Mouse (Mus musculus) bone marrow, adult 2 months (tissue): ENCODE results near the gene Vegfa. TPM values are rescaled to one million over a fixed set of nuclear protein-coding genes. Genes with fewer than 3 reads are reported as not detected.

Experiments
- H3K27ac ChIP-seq: fragments of 200-500 bp; 2 replicates; pipeline ENCODE4 v1.5.1; 2012; ENCODE audit warnings: low read depth, mild to moderate bottlenecking, control low read depth, inconsistent platforms, low read length; ENCODE audit not compliant: control insufficient read depth, poor library complexity, insufficient read depth
- H3K4me1 ChIP-seq: fragments of 200-500 bp; 2 replicates; pipeline ENCODE4 v1.6.1; 2011; ENCODE audit warnings: low read length; ENCODE audit not compliant: control insufficient read depth, insufficient read depth
- H3K4me3 ChIP-seq: fragments of 200-500 bp; replicated peaks from 2 replicates; pipeline ENCODE3; 2011; ENCODE audit warnings: mild to moderate bottlenecking, low read depth, low read length, control low read depth; ENCODE audit not compliant: control insufficient read depth
- CTCF ChIP-seq: fragments of 200-500 bp; IDR thresholded peaks from 2 replicates; pipeline ENCODE4 v1.5.1; 2011; ENCODE audit warnings: low read length, control low read depth; ENCODE audit not compliant: control insufficient read depth, insufficient read depth
- POLR2A ChIP-seq: fragments of 200-500 bp; IDR thresholded peaks from 2 replicates; pipeline ENCODE4 v1.6.1; 2011; ENCODE audit warnings: low read depth, mild to moderate bottlenecking, control low read depth, low read length, borderline replicate concordance; ENCODE audit not compliant: control insufficient read depth
- WGBS: fragments of 180-500 bp; shearing (Covaris S2); methylation state at CpG from one replicate; pipeline ENCODE4 v1.1.7; 2018; 5-methylcytosine and 5-hydroxymethylcytosine counted together
- polyA plus RNA-seq: library from polyadenylated mRNA; stranded (reverse); fragments of >200 nt; gene quantifications from 2 replicates; pipeline ENCODE4 v1.2.4, GENCODE M21; 2011; ENCODE audit warnings: low replicate concordance; ENCODE audit not compliant: missing spikeins, insufficient read depth, insufficient read length

Gene Vegfa
- polyA plus RNA-seq, 1 experiment = 18.8 TPM

DNA sequence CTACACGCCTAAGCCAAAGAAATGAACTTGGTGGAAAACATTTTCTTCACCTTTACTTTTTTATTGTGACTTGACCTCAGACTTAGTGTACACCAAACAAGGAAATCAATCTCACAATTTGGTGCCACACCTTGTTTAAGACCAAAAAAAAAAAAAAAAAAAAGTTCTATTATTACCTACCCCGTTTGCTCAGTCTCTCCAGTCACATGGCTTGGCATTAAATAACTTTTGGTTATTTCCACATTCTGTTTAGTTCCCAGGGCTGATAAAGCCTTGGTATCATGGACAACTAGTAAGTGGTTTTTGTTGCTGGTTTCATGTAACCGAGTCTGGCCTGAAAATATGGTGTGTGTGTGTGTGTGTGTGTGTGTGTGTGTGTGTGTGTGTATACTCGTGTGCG lies 12.8 kb upstream of the Vegfa start:
- Histone ChIP-seq H3K27ac (no peak overlapping the region), H3K4me3 (no peak overlapping the region), H3K4me1 (peaks cover 5% of the 10 kb centered on the region)
- TF ChIP-seq CTCF = no peak
- WGBS = 39% methylated on average over 5 of the region's 5 CpGs

DNA sequence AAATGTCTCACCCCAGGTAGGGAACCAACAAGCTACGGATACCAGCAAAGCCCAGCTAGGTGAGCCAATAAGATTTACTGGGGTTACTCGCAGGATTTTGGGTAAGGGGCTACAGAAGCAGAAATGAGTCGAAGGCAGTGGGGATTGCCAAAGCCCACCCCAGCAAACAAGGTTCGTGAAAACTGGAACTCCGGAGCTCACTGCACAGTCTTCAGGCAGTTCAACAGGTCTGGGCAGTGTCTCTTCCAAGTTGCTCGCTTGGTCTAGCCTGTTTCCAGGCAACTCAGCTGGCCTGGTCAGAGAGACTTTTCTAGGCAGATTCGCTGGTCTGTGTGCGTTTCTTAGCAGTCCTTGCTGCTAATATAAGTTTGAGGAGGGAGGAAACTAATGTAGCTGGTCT lies 10.0 kb upstream of the Vegfa start:
- WGBS = 83% methylated on average over 8 of the region's 8 CpGs
- Histone ChIP-seq H3K4me3 (no peak overlapping the region), H3K27ac (no peak overlapping the region), H3K4me1 (peaks cover 5% of the 10 kb centered on the region)
- TF ChIP-seq CTCF = no peak
- TF ChIP-seq POLR2A = no peak

DNA sequence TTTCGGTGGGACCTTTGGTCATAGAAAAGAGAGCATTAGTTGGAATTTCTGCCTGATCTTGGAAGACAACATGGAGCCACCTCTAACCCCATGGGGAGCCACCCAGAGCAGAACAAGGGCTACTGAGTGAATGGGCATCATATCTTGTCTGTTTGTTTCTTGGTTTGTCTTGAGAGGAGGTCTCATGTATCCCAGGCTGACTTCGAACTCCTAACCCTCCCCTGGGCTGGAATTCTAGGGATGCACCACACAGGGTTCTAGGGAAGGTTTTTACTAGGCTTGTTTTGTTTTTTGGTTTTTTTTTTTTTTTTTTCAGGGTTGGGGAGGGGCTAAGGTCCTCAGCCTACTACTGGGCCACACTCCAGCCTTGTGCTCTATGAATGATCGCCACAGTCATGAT lies 9.5 kb upstream of the Vegfa start:
- Histone ChIP-seq H3K27ac (no peak overlapping the region), H3K4me1 (peaks cover 5% of the 10 kb centered on the region), H3K4me3 (no peak overlapping the region)
- WGBS = 57% methylated on average over 3 of the region's 3 CpGs
- TF ChIP-seq POLR2A (no peak), CTCF (no peak)

DNA sequence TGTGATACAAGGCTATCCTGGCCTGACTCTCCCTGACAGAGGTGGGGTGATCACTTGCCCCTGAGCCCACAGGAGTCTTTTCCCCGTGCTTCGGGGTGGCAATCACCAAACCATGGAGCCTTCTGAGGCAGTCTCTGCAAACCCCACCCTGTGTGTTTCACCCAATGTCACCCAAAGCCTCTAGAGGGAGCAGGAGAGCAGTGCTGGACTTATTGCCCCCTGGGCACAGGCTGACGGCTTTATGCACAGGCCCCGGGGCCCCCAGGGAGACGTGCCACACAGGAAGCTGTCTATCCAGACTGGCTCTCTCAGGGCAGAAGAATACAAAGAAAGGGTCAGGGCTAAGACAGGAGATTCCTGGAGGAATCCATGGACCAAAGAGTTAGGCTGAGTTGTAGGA lies 9.1 kb upstream of the Vegfa start:
- TF ChIP-seq POLR2A = no peak
- TF ChIP-seq CTCF = peak; percentile 70
- WGBS = 10% methylated on average over 5 of the region's 5 CpGs
- no peak overlapping the region for H3K4me3 ChIP-seq
- no peak overlapping the region for H3K27ac ChIP-seq
- H3K4me1 ChIP-seq = peaks cover 5% of the 10 kb centered on the region

DNA sequence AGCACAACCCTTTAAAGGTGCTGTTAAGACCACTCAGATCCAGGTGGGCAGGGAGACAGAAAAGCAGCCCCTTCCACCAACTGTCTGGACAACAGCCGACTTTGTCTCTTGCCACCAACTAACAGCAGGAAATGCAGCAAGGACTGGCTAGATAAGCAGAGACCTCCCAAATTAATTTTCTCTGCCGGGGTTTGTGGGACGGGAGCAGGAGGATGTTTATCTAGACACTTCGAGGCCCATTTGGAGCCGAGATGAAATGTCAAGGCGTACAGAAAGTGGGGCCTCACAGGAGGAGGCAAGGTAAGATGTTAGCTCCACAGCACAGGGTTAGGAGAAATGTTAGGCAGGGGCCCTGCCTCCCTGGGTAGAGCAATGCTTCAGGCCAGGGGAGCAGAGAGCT lies 8.4 kb upstream of the Vegfa start:
- Histone ChIP-seq H3K27ac (no peak overlapping the region), H3K4me3 (no peak overlapping the region), H3K4me1 (peaks cover 4% of the 10 kb centered on the region)
- TF ChIP-seq CTCF (no peak), POLR2A (no peak)
- 30% methylated on average over 6 of the region's 6 CpGs for WGBS

DNA sequence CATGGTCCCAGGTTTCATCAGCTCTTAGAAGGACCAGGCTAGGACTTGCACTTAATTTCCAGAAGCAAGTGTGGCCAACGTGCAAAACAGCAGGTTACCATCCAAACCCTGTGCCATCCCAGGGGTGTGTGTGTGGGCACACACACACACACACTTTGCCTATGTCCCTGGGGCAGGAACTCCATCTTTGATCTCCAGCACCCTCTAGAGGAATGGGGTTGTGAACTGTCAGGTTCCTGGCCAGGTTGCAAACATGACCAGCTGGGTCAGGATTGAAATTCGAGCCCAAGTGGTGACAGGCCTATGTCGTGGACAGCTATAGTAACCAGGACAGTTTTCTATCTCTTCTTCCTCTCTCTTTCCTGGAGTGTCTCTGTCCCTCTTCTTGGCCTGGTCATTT lies 6.7 kb upstream of the Vegfa start:
- no peak overlapping the region for H3K27ac ChIP-seq
- TF ChIP-seq POLR2A (no peak), CTCF (no peak; the same call in 1 of the 2 replicates)
- H3K4me3 ChIP-seq = no peak overlapping the region
- 42% methylated on average over 3 of the region's 3 CpGs for WGBS
- no peaks in the 10 kb centered on the region; the same call in 1 of the 2 replicates for H3K4me1 ChIP-seq

DNA sequence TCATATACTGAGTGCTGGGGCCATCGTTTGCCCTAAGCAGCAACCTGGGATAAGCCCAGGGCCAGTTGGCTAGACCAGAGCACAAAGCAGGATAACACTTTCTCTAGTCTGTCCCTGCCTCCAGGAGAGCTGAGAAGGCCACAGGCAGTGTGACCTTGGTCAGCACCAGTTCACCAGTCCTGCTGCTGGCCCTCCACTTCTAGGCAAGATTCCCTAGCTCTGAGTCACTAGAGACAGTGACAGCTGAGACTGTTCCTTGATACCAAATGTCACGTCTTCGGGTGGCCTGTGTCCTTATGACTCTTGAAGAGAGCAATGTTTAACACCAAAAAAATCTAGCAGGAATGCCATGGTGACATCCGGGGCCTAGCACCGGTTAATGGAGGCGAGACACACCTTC lies 4.2 kb upstream of the Vegfa start:
- H3K4me1 ChIP-seq = no peaks in the 10 kb centered on the region; the same call in 1 of the 2 replicates
- WGBS = 62% methylated on average over 6 of the region's 6 CpGs

DNA sequence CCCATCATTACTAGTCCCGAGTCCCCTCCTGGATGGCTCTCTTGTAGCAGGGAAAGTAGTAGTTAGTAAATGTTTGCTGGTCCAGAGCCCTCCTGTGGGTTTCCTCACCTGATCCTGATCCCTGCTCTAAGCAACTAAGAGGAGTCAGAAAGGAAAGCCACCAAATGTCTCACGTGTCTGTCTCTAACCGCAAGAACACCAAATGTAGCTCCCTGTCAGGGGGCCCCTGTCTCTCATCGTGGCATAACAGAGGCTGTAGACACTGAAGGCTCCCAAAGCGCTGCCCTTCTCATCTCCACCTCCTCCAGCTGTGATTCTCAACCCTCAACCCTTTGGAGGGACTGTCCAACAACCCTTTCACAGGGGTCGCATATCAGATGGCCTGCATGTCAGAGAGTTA lies 1.9 kb upstream of the Vegfa start:
- Histone ChIP-seq H3K4me1 (no peaks in the 10 kb centered on the region; the same call in 1 of the 2 replicates), H3K4me3 (no peak overlapping the region), H3K27ac (no peak overlapping the region)
- no peak for TF ChIP-seq CTCF
- TF ChIP-seq POLR2A = no peak
- WGBS = 28% methylated on average over 6 of the region's 6 CpGs

More for the DNA sequence above, 4.2 kb upstream of the Vegfa start:
- TF ChIP-seq CTCF (no peak), POLR2A (no peak)
- no peak overlapping the region for H3K27ac ChIP-seq
- no peak overlapping the region for H3K4me3 ChIP-seq

DNA sequence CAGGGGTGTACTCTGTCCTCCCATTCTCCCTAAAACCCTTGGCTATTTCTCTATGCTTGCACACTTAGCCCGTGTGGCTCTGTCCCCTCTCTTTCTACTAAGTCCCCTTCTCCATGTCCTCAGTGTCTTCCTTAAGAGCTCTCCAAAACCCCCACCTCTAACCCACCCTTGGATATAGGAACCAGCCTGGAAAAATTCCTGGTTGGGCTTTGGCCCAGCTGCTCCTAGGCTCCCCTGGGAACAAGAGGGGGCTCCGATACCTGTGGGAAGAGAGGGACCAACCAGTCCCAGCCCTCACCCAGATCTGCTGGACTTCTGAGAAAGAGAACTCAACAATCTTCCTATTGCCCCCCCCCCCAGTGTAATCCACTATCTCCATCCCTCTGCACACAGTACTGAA lies 1.4 kb upstream of the Vegfa start:
- Histone ChIP-seq H3K4me1 (no peaks in the 10 kb centered on the region; the same call in 1 of the 2 replicates), H3K27ac (no peak overlapping the region), H3K4me3 (no peak overlapping the region)
- 68% methylated on average over 2 of the region's 2 CpGs for WGBS
- TF ChIP-seq CTCF (no peak), POLR2A (no peak)
